Mouse (Mus musculus): ENCODE measurements around the gene Gpam.

DNA sequence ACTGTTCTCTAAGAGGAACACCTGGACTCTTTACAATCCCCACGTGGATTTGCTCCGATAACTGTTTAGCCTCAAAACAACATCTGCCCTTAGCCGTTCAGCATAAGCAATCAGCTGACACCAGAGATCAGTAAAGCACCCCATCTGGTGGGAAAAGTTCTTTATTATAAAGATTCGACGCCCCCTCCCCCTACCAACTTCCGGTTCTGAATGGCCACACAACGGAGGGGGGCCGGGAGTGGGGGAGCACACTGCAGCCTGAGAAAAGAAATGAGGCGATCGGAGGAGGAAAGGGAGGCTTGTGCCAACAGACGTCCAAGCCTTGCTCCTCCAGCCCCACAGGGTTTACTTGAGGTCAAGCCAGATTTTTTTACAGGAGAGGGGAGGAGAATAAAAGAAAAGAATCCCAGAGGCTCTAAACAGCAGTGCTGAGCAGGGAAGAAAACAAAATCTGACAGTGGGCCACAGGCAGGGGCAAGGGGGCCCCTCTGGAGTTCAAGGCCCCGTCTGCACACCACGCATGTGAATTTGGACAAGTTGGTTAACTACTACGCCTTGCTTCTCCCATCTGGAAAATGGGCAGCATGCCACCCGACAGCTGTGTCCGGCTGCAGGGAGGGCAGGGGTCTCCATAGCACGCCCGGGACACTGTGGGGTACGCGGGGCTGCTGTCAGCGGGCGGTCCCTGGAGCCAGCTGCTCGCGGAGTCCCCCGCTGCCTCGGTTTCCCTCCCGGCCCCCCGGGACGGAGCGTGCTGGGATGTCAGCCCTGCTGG is 28.4 kb downstream of the Gpam start:
- TF ChIP-seq CTCF (conservative IDR thresholded peaks at IDR 0.05 in 1 of 2, IDR thresholded peaks at IDR 0.05 in 1 of 2; ENCODE audit: low read depth in 2 of 2, low read length in 2 of 2) (no peak), IRF4 (IDR thresholded peaks at IDR 0.05; ENCODE audit: low read depth, low read length) (no peak), MYC (IDR thresholded peaks at IDR 0.05; ENCODE audit: low read depth, low read length) (no peak), ZC3H11A (IDR thresholded peaks at IDR 0.05; ENCODE audit: low read depth, low read length) (no peak), RCOR1 (conservative IDR thresholded peaks at IDR 0.05; ENCODE audit: low read depth, low read length) (no peak), ETS1 (conservative IDR thresholded peaks at IDR 0.05; ENCODE audit: low read depth, low read length) (no peak), USF1 (IDR thresholded peaks at IDR 0.05; ENCODE audit: low read depth, low read length) (no peak), MAFK (IDR thresholded peaks at IDR 0.05; ENCODE audit: insufficient replicate concordance, low read length) (no peak), PAX5 (IDR thresholded peaks at IDR 0.05; ENCODE audit: low read length) (no peak), MXI1 (IDR thresholded peaks at IDR 0.05; ENCODE audit: low read depth, low read length) (no peak), POLR2A (IDR thresholded peaks at IDR 0.05; ENCODE audit: low read depth, low read length) (no peak), EP300 (IDR thresholded peaks at IDR 0.05; ENCODE audit: low read length) (no peak), KAT2A (IDR thresholded peaks at IDR 0.05; ENCODE audit: insufficient replicate concordance, low read length) (no peak), E2F4 (IDR thresholded peaks at IDR 0.05; ENCODE audit: insufficient replicate concordance, low read depth, low read length) (no peak)
